Mouse (Mus musculus): ENCODE results near the gene Nppb.

DNA sequence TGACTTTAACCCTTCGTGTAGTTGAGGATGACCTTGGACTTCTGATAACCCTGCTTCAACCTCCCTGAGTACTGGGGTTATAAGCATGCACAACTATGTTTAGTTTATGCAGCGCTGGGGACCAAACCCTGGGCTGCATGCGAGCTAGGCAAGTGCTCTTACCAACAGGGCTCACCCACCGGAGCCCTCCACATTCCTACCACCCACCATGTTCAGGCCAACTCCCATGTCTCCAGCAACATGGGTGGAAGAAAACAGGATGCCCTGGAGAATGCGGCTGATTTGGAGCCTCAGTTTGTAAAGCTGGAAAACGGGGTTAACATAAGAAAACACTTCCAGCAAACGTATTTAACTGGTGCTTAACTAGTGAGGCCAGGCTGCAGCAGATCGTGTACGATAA, 49.7 kb upstream of the Nppb start:
- no peak for TF ChIP-seq CTCF (IDR thresholded peaks at IDR 0.05; ENCODE audit: borderline replicate concordance, extremely low read depth, insufficient read depth, insufficient read length)
- no peak for TF ChIP-seq POLR2A (IDR thresholded peaks at IDR 0.05; ENCODE audit: borderline replicate concordance, extremely low read depth, insufficient read depth, insufficient read length, poor library complexity, severe bottlenecking)
